Mouse (Mus musculus): ENCODE measurements at regions not wholly inside any gene's neighbourhood (a gene's known extent, or its start where the extent isn't known, plus 50 kb on each side); places are given as distances from the start of the nearest gene placed in this dataset.

DNA sequence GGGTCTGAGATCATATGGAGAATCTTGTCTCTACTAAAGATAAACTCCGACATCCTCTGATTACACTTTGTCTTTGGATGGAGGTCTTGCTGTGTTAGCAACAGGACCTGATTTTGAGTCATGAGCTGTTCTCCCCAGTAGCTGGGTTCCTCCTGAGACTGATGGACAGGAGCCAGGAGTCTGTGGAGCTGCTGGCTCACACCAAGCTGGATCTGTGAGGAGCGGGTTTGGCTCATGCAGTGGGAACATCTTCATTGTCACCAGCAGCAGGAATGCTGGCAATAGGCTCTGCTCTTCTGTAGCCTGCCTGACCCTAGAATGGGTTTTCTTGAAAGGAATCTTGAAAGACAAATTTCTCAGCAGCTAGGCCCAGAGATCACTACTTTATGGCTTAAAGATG lies 524.2 kb upstream of the Id2 start:
- TF ChIP-seq USF1 (IDR thresholded peaks at IDR 0.05; ENCODE audit: low read depth) (no peak), MYOG (IDR thresholded peaks at IDR 0.05; ENCODE audit: control insufficient read depth, extremely low read depth, insufficient read length) (no peak), CEBPB (IDR thresholded peaks at IDR 0.05; ENCODE audit: low read depth) (no peak), FOSL1 (IDR thresholded peaks at IDR 0.05; ENCODE audit: insufficient read depth, low read length, poor library complexity, severe bottlenecking) (no peak), MAX (IDR thresholded peaks at IDR 0.05) (no peak), CTCF (IDR thresholded peaks at IDR 0.05; ENCODE audit: control insufficient read depth, insufficient read depth, insufficient read length) (no peak), MYOD1 (IDR thresholded peaks at IDR 0.05; ENCODE audit: control insufficient read depth, insufficient read length, low read depth) (no peak)
- Histone ChIP-seq H3K4me3 (ENCODE audit: insufficient read depth, poor library complexity, severe bottlenecking) (no peak overlapping the region), H3K79me3 (ENCODE audit: low read depth) (no peaks in the 10 kb centered on the region), H3K79me2 (ENCODE audit: control insufficient read depth, insufficient read depth) (no peaks in the 10 kb centered on the region), H3K36me3 (ENCODE audit: control insufficient read depth, insufficient read depth) (no peaks in the 10 kb centered on the region), H3K27me3 (ENCODE audit: control insufficient read depth, insufficient read depth, insufficient read length) (no peaks in the 10 kb centered on the region), H3ac (ENCODE audit: control insufficient read depth, insufficient read length, low read depth) (no peak overlapping the region)

DNA sequence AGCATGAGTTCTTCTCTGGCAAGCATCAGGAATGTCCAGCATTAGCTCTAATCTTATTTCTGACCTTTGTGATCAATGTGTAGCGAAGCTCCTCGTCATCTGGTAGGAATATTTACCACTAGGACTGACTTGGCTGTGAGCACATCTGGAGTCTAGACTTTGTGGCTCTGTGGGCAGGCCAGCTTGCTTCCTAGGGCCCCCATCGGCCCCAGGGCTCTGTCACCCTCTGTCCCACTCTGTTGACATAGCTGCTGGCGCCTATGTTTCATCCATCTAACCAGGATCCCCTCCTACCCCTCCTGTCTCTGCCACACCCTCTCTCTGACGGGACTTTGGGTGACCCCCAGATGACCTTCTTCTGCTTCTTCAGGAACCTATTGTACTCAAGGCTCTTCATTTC lies 520.6 kb upstream of the Id2 start:
- no peaks in the 10 kb centered on the region for H3K79me3 ChIP-seq (ENCODE audit: low read depth)
- H3K79me2 ChIP-seq (ENCODE audit: control insufficient read depth, insufficient read depth): no peaks in the 10 kb centered on the region
- TF ChIP-seq FOSL1 (IDR thresholded peaks at IDR 0.05; ENCODE audit: insufficient read depth, low read length, poor library complexity, severe bottlenecking) (no peak), CEBPB (IDR thresholded peaks at IDR 0.05; ENCODE audit: low read depth) (no peak), MYOD1 (IDR thresholded peaks at IDR 0.05; ENCODE audit: control insufficient read depth, insufficient read length, low read depth) (no peak), MAX (IDR thresholded peaks at IDR 0.05) (no peak), USF1 (IDR thresholded peaks at IDR 0.05; ENCODE audit: low read depth) (no peak), MYOG (IDR thresholded peaks at IDR 0.05; ENCODE audit: control insufficient read depth, extremely low read depth, insufficient read length) (no peak), CTCF (IDR thresholded peaks at IDR 0.05; ENCODE audit: control insufficient read depth, insufficient read depth, insufficient read length) (no peak)
- no peaks in the 10 kb centered on the region for H3K36me3 ChIP-seq (ENCODE audit: control insufficient read depth, insufficient read depth)
- H3K27me3 ChIP-seq (ENCODE audit: control insufficient read depth, insufficient read depth, insufficient read length): no peaks in the 10 kb centered on the region
- no peak overlapping the region for H3ac ChIP-seq (ENCODE audit: control insufficient read depth, insufficient read length, low read depth)
- no peak overlapping the region for H3K4me3 ChIP-seq (ENCODE audit: insufficient read depth, poor library complexity, severe bottlenecking)

DNA sequence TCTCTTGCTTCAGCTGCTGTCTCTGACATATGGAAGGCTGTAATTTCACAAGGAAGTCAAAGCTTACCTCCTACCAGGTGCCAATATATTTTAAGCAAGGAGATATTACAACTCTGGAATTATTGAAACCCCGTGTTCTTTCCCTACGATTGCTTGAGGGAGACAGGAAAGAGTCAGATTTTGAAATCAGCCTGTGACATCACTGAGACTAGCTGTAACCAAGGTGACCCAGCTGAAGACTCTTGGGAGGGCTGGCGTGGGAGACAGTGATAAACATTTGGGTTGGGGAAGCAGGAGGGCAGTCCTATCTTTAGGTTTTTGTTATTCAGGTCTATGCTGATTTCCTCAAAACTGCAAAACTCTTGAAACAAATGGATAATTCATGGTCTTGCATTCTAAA lies 518.4 kb upstream of the Id2 start:
- no peaks in the 10 kb centered on the region for H3K79me2 ChIP-seq (ENCODE audit: control insufficient read depth, insufficient read depth)
- no peak overlapping the region for H3ac ChIP-seq (ENCODE audit: control insufficient read depth, insufficient read length, low read depth)
- H3K27me3 ChIP-seq (ENCODE audit: control insufficient read depth, insufficient read depth, insufficient read length): no peaks in the 10 kb centered on the region
- no peak overlapping the region for H3K4me3 ChIP-seq (ENCODE audit: insufficient read depth, poor library complexity, severe bottlenecking)
- no peak for TF ChIP-seq MYOG (IDR thresholded peaks at IDR 0.05; ENCODE audit: control insufficient read depth, extremely low read depth, insufficient read length)
- no peak for TF ChIP-seq MAX (IDR thresholded peaks at IDR 0.05)
- no peak for TF ChIP-seq CTCF (IDR thresholded peaks at IDR 0.05; ENCODE audit: control insufficient read depth, insufficient read depth, insufficient read length)
- TF ChIP-seq MYOD1 (IDR thresholded peaks at IDR 0.05; ENCODE audit: control insufficient read depth, insufficient read length, low read depth): no peak
- H3K36me3 ChIP-seq (ENCODE audit: control insufficient read depth, insufficient read depth): no peaks in the 10 kb centered on the region
- H3K79me3 ChIP-seq (ENCODE audit: low read depth): no peaks in the 10 kb centered on the region

DNA sequence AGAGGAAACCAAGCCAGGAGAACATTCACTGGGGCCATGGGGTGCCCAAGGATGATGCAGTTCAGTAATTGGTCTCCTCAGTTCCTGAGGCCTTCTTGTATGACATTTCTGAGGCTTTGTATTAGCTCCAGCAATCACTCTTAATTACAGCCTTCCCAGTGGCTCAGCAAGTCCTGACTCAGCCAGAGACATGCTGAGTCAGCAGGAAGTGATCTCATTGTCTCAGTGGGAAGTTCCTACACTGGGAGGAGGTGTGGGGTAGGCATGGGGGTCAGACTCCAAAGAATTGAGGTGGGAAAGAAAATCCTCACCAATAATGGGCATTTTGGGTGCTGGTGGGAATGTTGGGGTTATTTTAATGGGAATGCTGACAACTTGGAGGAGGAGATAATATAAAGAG lies 516.5 kb upstream of the Id2 start:
- Histone ChIP-seq H3K27me3 (ENCODE audit: control insufficient read depth, insufficient read depth, insufficient read length) (no peaks in the 10 kb centered on the region), H3K36me3 (ENCODE audit: control insufficient read depth, insufficient read depth) (no peaks in the 10 kb centered on the region), H3K4me3 (ENCODE audit: insufficient read depth, poor library complexity, severe bottlenecking) (no peak overlapping the region), H3K79me3 (ENCODE audit: low read depth) (no peaks in the 10 kb centered on the region), H3ac (ENCODE audit: control insufficient read depth, insufficient read length, low read depth) (no peak overlapping the region), H3K79me2 (ENCODE audit: control insufficient read depth, insufficient read depth) (no peaks in the 10 kb centered on the region)
- TF ChIP-seq CEBPB (IDR thresholded peaks at IDR 0.05; ENCODE audit: low read depth) (no peak), CTCF (IDR thresholded peaks at IDR 0.05; ENCODE audit: control insufficient read depth, insufficient read depth, insufficient read length) (no peak), USF1 (IDR thresholded peaks at IDR 0.05; ENCODE audit: low read depth) (no peak), FOSL1 (IDR thresholded peaks at IDR 0.05; ENCODE audit: insufficient read depth, low read length, poor library complexity, severe bottlenecking) (no peak)

- Histone ChIP-seq H3ac (ENCODE audit: control insufficient read depth, insufficient read length, low read depth) (no peak overlapping the region), H3K36me3 (ENCODE audit: control insufficient read depth, insufficient read depth) (no peaks in the 10 kb centered on the region), H3K79me2 (ENCODE audit: control insufficient read depth, insufficient read depth) (no peaks in the 10 kb centered on the region), H3K27me3 (ENCODE audit: control insufficient read depth, insufficient read depth, insufficient read length) (no peaks in the 10 kb centered on the region), H3K4me3 (ENCODE audit: insufficient read depth, poor library complexity, severe bottlenecking) (no peak overlapping the region), H3K79me3 (ENCODE audit: low read depth) (no peaks in the 10 kb centered on the region)
- no peak for TF ChIP-seq MYOD1 (IDR thresholded peaks at IDR 0.05; ENCODE audit: control insufficient read depth, insufficient read length, low read depth)
- TF ChIP-seq FOSL1 (IDR thresholded peaks at IDR 0.05; ENCODE audit: insufficient read depth, low read length, poor library complexity, severe bottlenecking): no peak
- TF ChIP-seq MYOG (IDR thresholded peaks at IDR 0.05; ENCODE audit: control insufficient read depth, extremely low read depth, insufficient read length): no peak
- no peak for TF ChIP-seq CEBPB (IDR thresholded peaks at IDR 0.05; ENCODE audit: low read depth)
- no peak for TF ChIP-seq USF1 (IDR thresholded peaks at IDR 0.05; ENCODE audit: low read depth)
- TF ChIP-seq CTCF (IDR thresholded peaks at IDR 0.05; ENCODE audit: control insufficient read depth, insufficient read depth, insufficient read length): no peak
- TF ChIP-seq MAX (IDR thresholded peaks at IDR 0.05): no peak
Observed at GRCm38 (mm10) chr12:25609045-25609444, 512.1 kb upstream of the Id2 start.

- Histone ChIP-seq H3K4me3 (ENCODE audit: insufficient read depth, poor library complexity, severe bottlenecking) (no peak overlapping the region), H3K79me3 (ENCODE audit: low read depth) (no peaks in the 10 kb centered on the region), H3K27me3 (ENCODE audit: control insufficient read depth, insufficient read depth, insufficient read length) (no peaks in the 10 kb centered on the region), H3K79me2 (ENCODE audit: control insufficient read depth, insufficient read depth) (no peaks in the 10 kb centered on the region), H3K36me3 (ENCODE audit: control insufficient read depth, insufficient read depth) (no peaks in the 10 kb centered on the region), H3ac (ENCODE audit: control insufficient read depth, insufficient read length, low read depth) (no peak overlapping the region)
- TF ChIP-seq MYOG (IDR thresholded peaks at IDR 0.05; ENCODE audit: control insufficient read depth, extremely low read depth, insufficient read length): no peak
- TF ChIP-seq USF1 (IDR thresholded peaks at IDR 0.05; ENCODE audit: low read depth): no peak
- no peak for TF ChIP-seq MYOD1 (IDR thresholded peaks at IDR 0.05; ENCODE audit: control insufficient read depth, insufficient read length, low read depth)
- TF ChIP-seq CTCF (IDR thresholded peaks at IDR 0.05; ENCODE audit: control insufficient read depth, insufficient read depth, insufficient read length): no peak
- TF ChIP-seq FOSL1 (IDR thresholded peaks at IDR 0.05; ENCODE audit: insufficient read depth, low read length, poor library complexity, severe bottlenecking): no peak
- TF ChIP-seq MAX (IDR thresholded peaks at IDR 0.05): no peak
- TF ChIP-seq CEBPB (IDR thresholded peaks at IDR 0.05; ENCODE audit: low read depth): no peak
Observed at GRCm38 (mm10) chr12:25605396-25605795, 508.5 kb upstream of the Id2 start.
